Mouse (Mus musculus) urinary bladder, postnatal 4 days (tissue): ENCODE results near the gene Bst2.
"Not testable (repeated sequence)": the region's sequence is repeated elsewhere in the genome, so short reads cannot be mapped to it uniquely, and the experiment has no call there.

ENCODE experiments used
- DNase-seq, 2 experiments: peaks; one replicate each; pipeline ENCODE4 v3.0.0; 2021 to 2022; ENCODE audit warnings: low spot score in 2 of 2

Bst2 gene

GRCm38 (mm10) chr8:71519037-71519825 is 18.0 kb downstream of the Bst2 start:
- not testable (repeated sequence) for DNase-seq

- no peak for DNase-seq
These were observed 20.5 kb downstream of the Bst2 start for GRCm38 (mm10) chr8:71516786-71517185.

- DNase-seq, result no peak
These were observed 22.2 kb downstream of the Bst2 start for GRCm38 (mm10) chr8:71515043-71515442.

- DNase-seq, result no peak
These were observed 24.1 kb downstream of the Bst2 start for GRCm38 (mm10) chr8:71513018-71513754.

GRCm38 (mm10) chr8:71511644-71512043 is 25.6 kb downstream of the Bst2 start, which contains the start of gene Plvap:
Plvap (minus strand) TSS chr8:71511752.
- DNase-seq, result no peak

GRCm38 (mm10) chr8:71509316-71509715 is 27.9 kb downstream of the Bst2 start:
- DNase-seq, result no peak

GRCm38 (mm10) chr8:71507589-71508104 is 29.6 kb downstream of the Bst2 start:
- DNase-seq, result peak; percentile 61 to 74

GRCm38 (mm10) chr8:71505979-71506378 is 31.3 kb downstream of the Bst2 start:
- no peak for DNase-seq

- DNase-seq, result no peak
These were observed 31.9 kb downstream of the Bst2 start for GRCm38 (mm10) chr8:71505326-71505725.

GRCm38 (mm10) chr8:71504349-71504748 is 32.9 kb downstream of the Bst2 start:
- DNase-seq, result no peak

GRCm38 (mm10) chr8:71498816-71499690 is 38.2 kb downstream of the Bst2 start:
- no peak for DNase-seq

- DNase-seq, result no peak
These were observed 39.3 kb downstream of the Bst2 start for GRCm38 (mm10) chr8:71497881-71498501.

- DNase-seq, result no peak
These were observed 40.1 kb downstream of the Bst2 start for GRCm38 (mm10) chr8:71497077-71497645.

GRCm38 (mm10) chr8:71496481-71496880 is 40.8 kb downstream of the Bst2 start:
- DNase-seq, result peak; percentile 78 to 89

GRCm38 (mm10) chr8:71495811-71496210 is 41.4 kb downstream of the Bst2 start:
- no peak for DNase-seq

- peak; percentile 75 to 89 for DNase-seq
These were observed 42.2 kb downstream of the Bst2 start for GRCm38 (mm10) chr8:71495039-71495438.

- peak; percentile 84 for DNase-seq
These were observed 48.8 kb downstream of the Bst2 start for GRCm38 (mm10) chr8:71488454-71488853.

GRCm38 (mm10) chr8:71487691-71488445 is 49.4 kb downstream of the Bst2 start, which contains the start of gene Gtpbp3:
Gtpbp3 (plus strand) TSS chr8:71488103.
- peak; percentile 76 to 81 for DNase-seq

GRCm38 (mm10) chr8:71486136-71486529 is 51.1 kb downstream of the Bst2 start:
- DNase-seq, result no peak
